1 mouse cellular context compared by ENCODE assay signal in the genomic region with DNA sequence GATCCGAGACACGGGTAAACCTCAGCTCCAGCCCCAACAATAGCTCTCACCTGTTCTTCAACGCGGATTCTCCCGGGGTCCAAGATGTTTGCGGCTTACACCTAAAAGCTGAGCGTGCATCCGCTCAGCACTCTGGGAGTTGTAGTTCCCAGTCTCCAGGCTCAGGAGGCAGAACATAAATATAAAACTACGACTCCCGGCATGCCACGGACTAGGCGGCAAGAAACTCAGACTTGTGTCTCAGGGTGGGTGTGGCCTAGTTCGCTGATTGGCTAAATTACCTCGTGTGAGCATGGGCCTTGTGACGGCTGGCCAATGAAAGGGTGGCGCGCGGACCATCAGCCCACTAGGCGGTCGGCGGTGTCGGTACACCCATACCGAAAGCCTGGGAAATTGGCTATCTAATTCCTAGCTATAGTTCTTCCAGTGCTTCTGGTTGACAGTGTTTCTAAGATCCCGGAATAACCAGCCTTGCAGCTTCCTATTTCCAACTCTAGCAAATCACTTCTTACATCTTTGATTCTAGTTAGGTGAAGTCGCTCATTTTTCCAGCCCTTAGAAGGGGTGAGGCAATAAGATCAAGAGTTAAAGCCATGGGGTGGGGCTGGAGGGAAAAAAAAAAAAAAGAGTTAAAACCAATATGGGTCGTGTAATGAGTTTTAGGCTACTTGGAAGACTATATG.
TF ChIP-seq lines count a peak whose summit lies in the region.

Gene Fdps, minus strand, starts transcription at position 148 of the 683 bp plus-strand sequence.

TF ChIP-seq in CH12.LX, 34 proteins besides CTCF, POLR2A, EP300 and RAD21 (continued from another document):
- peak; percentile 72; the same call in 1 of the 2 replicates for TF ChIP-seq TCF12 (IDR thresholded peaks at IDR 0.05; ENCODE audit: low read depth, low read length)
- TF ChIP-seq HCFC1 (IDR thresholded peaks at IDR 0.05; ENCODE audit: low read depth, low read length), result peak; percentile 99
- TF ChIP-seq SMC3 (IDR thresholded peaks at IDR 0.05; ENCODE audit: low read depth, low read length), result no peak
- TF ChIP-seq MAX (IDR thresholded peaks at IDR 0.05; ENCODE audit: low read length), result peak; percentile 78
- peak; percentile 93 for TF ChIP-seq ZNF384 (IDR thresholded peaks at IDR 0.05; ENCODE audit: low read depth, low read length)
- peak; percentile 69; the same call in 1 of the 2 replicates for TF ChIP-seq E2F4 (IDR thresholded peaks at IDR 0.05; ENCODE audit: insufficient replicate concordance, low read depth, low read length)
- no peak for TF ChIP-seq MEF2A (IDR thresholded peaks at IDR 0.05; ENCODE audit: borderline replicate concordance, low read depth, low read length)
- TF ChIP-seq MXI1 (IDR thresholded peaks at IDR 0.05; ENCODE audit: low read depth, low read length), result peak; percentile 94
- TF ChIP-seq GABPA (IDR thresholded peaks at IDR 0.05; ENCODE audit: insufficient replicate concordance, low read depth, low read length), result peak; percentile 43; the same call in 1 of the 2 replicates
- TF ChIP-seq TBP (conservative IDR thresholded peaks at IDR 0.05; ENCODE audit: low read depth, low read length), result peak; percentile 81
- peak; percentile 96; the same call in 1 of the 2 replicates for TF ChIP-seq KAT2A (IDR thresholded peaks at IDR 0.05; ENCODE audit: insufficient replicate concordance, low read length)
- no peak for TF ChIP-seq CHD1 (IDR thresholded peaks at IDR 0.05; ENCODE audit: low read depth, low read length)
- TF ChIP-seq SIN3A (IDR thresholded peaks at IDR 0.05; ENCODE audit: low read length), result peak; percentile 97
- TF ChIP-seq MYC (IDR thresholded peaks at IDR 0.05; ENCODE audit: low read depth, low read length), result peak; percentile 73; the same call in 1 of the 2 replicates
- TF ChIP-seq JUND (conservative IDR thresholded peaks at IDR 0.05; ENCODE audit: low read depth, low read length), result 0 out of 2 replicates have a peak, but pooled peaks have one; percentile 44
- TF ChIP-seq ZKSCAN1 (IDR thresholded peaks at IDR 0.05; ENCODE audit: borderline replicate concordance, low read depth, low read length), result no peak
- TF ChIP-seq PAX5 (IDR thresholded peaks at IDR 0.05; ENCODE audit: low read length), result no peak
- TF ChIP-seq MAFK (IDR thresholded peaks at IDR 0.05; ENCODE audit: insufficient replicate concordance, low read length), result peak; percentile 98
- 0 out of 2 replicates have a peak, but pooled peaks have one; percentile 73 for TF ChIP-seq MAZ (IDR thresholded peaks at IDR 0.05; ENCODE audit: low read depth, low read length)
- TF ChIP-seq ETS1 (conservative IDR thresholded peaks at IDR 0.05; ENCODE audit: low read depth, low read length), result no peak
- peak; percentile 72; the same call in 1 of the 2 replicates for TF ChIP-seq CHD2 (IDR thresholded peaks at IDR 0.05; ENCODE audit: low read length)
- TF ChIP-seq NELFE (IDR thresholded peaks at IDR 0.05; ENCODE audit: low read depth, low read length), result peak; percentile 65
